Mouse (Mus musculus) liver, embryonic 16.5 days (tissue): Measurements from ENCODE around the gene Scpep1. TPM values are rescaled to one million over a fixed set of nuclear protein-coding genes. Genes with fewer than 3 reads are reported as not detected.

Experiments
- ATAC-seq: fragments of 200-750 bp; cut with Nextera tagmentation; 2 replicates; pipeline ENCODE4 v1.8.0; 2017; ENCODE audit warnings: low read depth, mild to moderate bottlenecking, moderate number of reproducible peaks, moderate library complexity
- H3K27ac ChIP-seq: fragments of 300-500 bp; sonication (generic); 2 replicates; pipeline ENCODE4 v1.5.1; 2014; ENCODE audit warnings: mild to moderate bottlenecking, low read length
- H3K27me3 ChIP-seq: fragments of 300-500 bp; sonication (generic); 2 replicates; pipeline ENCODE4 v1.6.1; 2014; ENCODE audit warnings: low read depth, low read length, mixed read lengths; ENCODE audit not compliant: control insufficient read depth, insufficient read depth
- H3K36me3 ChIP-seq: fragments of 300-500 bp; sonication (generic); 2 replicates; pipeline ENCODE4 v1.6.1; 2014; ENCODE audit warnings: mild to moderate bottlenecking; ENCODE audit not compliant: control insufficient read depth, insufficient read depth
- H3K4me1 ChIP-seq: fragments of 300-500 bp; sonication (generic); 2 replicates; pipeline ENCODE4 v1.6.1; 2014; ENCODE audit warnings: low read depth, low read length, mixed read lengths; ENCODE audit not compliant: control insufficient read depth
- H3K4me2 ChIP-seq: fragments of 300-500 bp; sonication (generic); 2 replicates; pipeline ENCODE4 v1.6.1; 2014; ENCODE audit warnings: low read depth, low read length, mixed read lengths
- H3K4me3 ChIP-seq: fragments of 300-500 bp; sonication (generic); 2 replicates; pipeline ENCODE4 v1.5.1; 2014; ENCODE audit warnings: low read depth, mild to moderate bottlenecking, low read length
- H3K9ac ChIP-seq: fragments of 300-500 bp; sonication (generic); 2 replicates; pipeline ENCODE4 v1.6.1; 2014; ENCODE audit warnings: low read depth, low read length
- H3K9me3 ChIP-seq: fragments of 300-500 bp; sonication (generic); replicated peaks from 2 replicates; pipeline ENCODE4 v1.6.1; 2016; ENCODE audit warnings: low read length; ENCODE audit not compliant: control insufficient read depth
- WGBS: fragments of 180-500 bp; shearing (Covaris S2); extraction: QIAGEN DNeasy Blood & Tissue Kit; methylation state at CpG from one replicate; pipeline ENCODE4 v1.1.7; 2014; ENCODE audit not compliant: insufficient replicate concordance; 5-methylcytosine and 5-hydroxymethylcytosine counted together
- polyA plus RNA-seq: library from polyadenylated mRNA; unstranded; fragments of >200 nt; fragmentation: Nextera tagmentation; extraction: Ambion mirVana; gene quantifications from 2 replicates; pipeline ENCODE4 v1.2.1, GENCODE M21; 2015

Gene Scpep1
- polyA plus RNA-seq, 1 experiment from 2014 or later = 47.5 TPM

GRCm38 (mm10) chr11:88954803-88955202 is 462 bp downstream of the Scpep1 start:
- peaks cover 23% of the 10 kb centered on the region for H3K4me1 ChIP-seq
- 2% methylated on average over 4 of the region's 4 CpGs for WGBS
- ATAC-seq = peak; percentile 58
- H3K4me3 ChIP-seq = peak overlapping the region; percentile 62
- peak overlapping the region; percentile 52 for H3K9ac ChIP-seq
- peak overlapping the region; percentile 72 for H3K4me2 ChIP-seq
- H3K27ac ChIP-seq = peak overlapping the region; percentile 52; the same call in 1 of the 2 replicates
- H3K36me3 ChIP-seq = no peaks in the 10 kb centered on the region
- no peaks in the 10 kb centered on the region for H3K27me3 ChIP-seq
- H3K9me3 ChIP-seq = no peaks in the 10 kb centered on the region

GRCm38 (mm10) chr11:88953582-88953981 is 1.7 kb downstream of the Scpep1 start:
- Histone ChIP-seq H3K36me3 (no peaks in the 10 kb centered on the region), H3K4me1 (peaks cover 23% of the 10 kb centered on the region), H3K9ac (no peak overlapping the region), H3K4me3 (no peak overlapping the region), H3K27ac (no peak overlapping the region), H3K4me2 (no peak overlapping the region; the same call in 1 of the 2 replicates), H3K9me3 (no peaks in the 10 kb centered on the region), H3K27me3 (no peaks in the 10 kb centered on the region)
- peak; percentile 48 for ATAC-seq
- 41% methylated on average over 3 of the region's 3 CpGs for WGBS

GRCm38 (mm10) chr11:88952117-88952516 is 3.1 kb downstream of the Scpep1 start:
- ATAC-seq = no peak
- 78% methylated on average over 5 of the region's 5 CpGs for WGBS

GRCm38 (mm10) chr11:88951576-88951975 is 3.7 kb downstream of the Scpep1 start:
- Histone ChIP-seq H3K4me3 (no peak overlapping the region), H3K36me3 (no peaks in the 10 kb centered on the region; the same call in 1 of the 2 replicates), H3K27me3 (no peaks in the 10 kb centered on the region), H3K9ac (no peak overlapping the region), H3K4me2 (no peak overlapping the region), H3K27ac (no peak overlapping the region), H3K9me3 (no peaks in the 10 kb centered on the region), H3K4me1 (peaks cover 23% of the 10 kb centered on the region)
- ATAC-seq = no peak
- 80% methylated on average over 2 of the region's 2 CpGs for WGBS

More at GRCm38 (mm10) chr11:88952117-88952516, 3.1 kb downstream of the Scpep1 start:
- no peak overlapping the region for H3K27ac ChIP-seq
- peaks cover 23% of the 10 kb centered on the region for H3K4me1 ChIP-seq
- H3K9me3 ChIP-seq = no peaks in the 10 kb centered on the region
- H3K4me2 ChIP-seq = no peak overlapping the region
- no peaks in the 10 kb centered on the region for H3K36me3 ChIP-seq
- H3K27me3 ChIP-seq = no peaks in the 10 kb centered on the region
- H3K4me3 ChIP-seq = no peak overlapping the region
- H3K9ac ChIP-seq = no peak overlapping the region

GRCm38 (mm10) chr11:88950640-88951250 is 4.5 kb downstream of the Scpep1 start:
- WGBS = 69% methylated on average over 13 of the region's 13 CpGs
- ATAC-seq = no peak
- H3K4me1 ChIP-seq = peaks cover 23% of the 10 kb centered on the region
- no peak overlapping the region for H3K4me3 ChIP-seq
- no peaks in the 10 kb centered on the region; the same call in 1 of the 2 replicates for H3K36me3 ChIP-seq
- H3K9ac ChIP-seq = 0 out of 2 replicates have a peak overlapping the region, but pooled peaks have one; percentile 11
- no peak overlapping the region for H3K4me2 ChIP-seq
- no peaks in the 10 kb centered on the region for H3K9me3 ChIP-seq
- H3K27ac ChIP-seq = no peak overlapping the region
- H3K27me3 ChIP-seq = no peaks in the 10 kb centered on the region

GRCm38 (mm10) chr11:88949802-88950639 is 5.2 kb downstream of the Scpep1 start:
- ATAC-seq = no peak
- H3K9ac ChIP-seq = no peak overlapping the region
- no peak overlapping the region for H3K27ac ChIP-seq
- no peak overlapping the region for H3K4me2 ChIP-seq
- H3K36me3 ChIP-seq = no peaks in the 10 kb centered on the region; the same call in 1 of the 2 replicates
- no peaks in the 10 kb centered on the region for H3K9me3 ChIP-seq
- 40% methylated on average over 8 of the region's 8 CpGs for WGBS
- peaks cover 18% of the 10 kb centered on the region for H3K4me1 ChIP-seq
- no peaks in the 10 kb centered on the region for H3K27me3 ChIP-seq
- H3K4me3 ChIP-seq = no peak overlapping the region

- Histone ChIP-seq H3K27me3 (no peaks in the 10 kb centered on the region), H3K4me3 (no peak overlapping the region), H3K4me2 (no peak overlapping the region), H3K36me3 (no peaks in the 10 kb centered on the region; the same call in 1 of the 2 replicates), H3K4me1 (peaks cover 15% of the 10 kb centered on the region), H3K27ac (no peak overlapping the region), H3K9me3 (no peaks in the 10 kb centered on the region), H3K9ac (no peak overlapping the region)
- no peak for ATAC-seq
- WGBS = 79% methylated on average over 8 of the region's 8 CpGs
Observed at GRCm38 (mm10) chr11:88948896-88949295, 6.4 kb downstream of the Scpep1 start.

- no peak for ATAC-seq
- Histone ChIP-seq H3K9me3 (no peaks in the 10 kb centered on the region), H3K27me3 (no peaks in the 10 kb centered on the region), H3K9ac (no peak overlapping the region), H3K4me2 (no peak overlapping the region), H3K36me3 (no peaks in the 10 kb centered on the region; the same call in 1 of the 2 replicates), H3K4me1 (peaks cover 6% of the 10 kb centered on the region), H3K4me3 (no peak overlapping the region), H3K27ac (no peak overlapping the region)
- WGBS = 39% methylated on average over 7 of the region's 8 CpGs
Observed at GRCm38 (mm10) chr11:88945971-88946585, 9.2 kb downstream of the Scpep1 start.
